Mouse (Mus musculus) adrenal gland, postnatal 36 days (tissue): ENCODE results near the gene Khsrp. TPM values are rescaled to one million over a fixed set of nuclear protein-coding genes. Genes with fewer than 3 reads are reported as not detected.

Experiments
- DNase-seq, 2 experiments: peaks; one replicate each; pipeline ENCODE4 v3.0.0; 2021; ENCODE audit warnings: mixed read lengths in 1 of 2
- total RNA-seq, 2 experiments: library from RNA; stranded (reverse); gene quantifications; 2 replicates each; pipeline ENCODE4 v1.2.3; 2021

Khsrp gene
- total RNA-seq, 2 experiments from 2014 or later: 97.1 to 97.2 TPM

DNA sequence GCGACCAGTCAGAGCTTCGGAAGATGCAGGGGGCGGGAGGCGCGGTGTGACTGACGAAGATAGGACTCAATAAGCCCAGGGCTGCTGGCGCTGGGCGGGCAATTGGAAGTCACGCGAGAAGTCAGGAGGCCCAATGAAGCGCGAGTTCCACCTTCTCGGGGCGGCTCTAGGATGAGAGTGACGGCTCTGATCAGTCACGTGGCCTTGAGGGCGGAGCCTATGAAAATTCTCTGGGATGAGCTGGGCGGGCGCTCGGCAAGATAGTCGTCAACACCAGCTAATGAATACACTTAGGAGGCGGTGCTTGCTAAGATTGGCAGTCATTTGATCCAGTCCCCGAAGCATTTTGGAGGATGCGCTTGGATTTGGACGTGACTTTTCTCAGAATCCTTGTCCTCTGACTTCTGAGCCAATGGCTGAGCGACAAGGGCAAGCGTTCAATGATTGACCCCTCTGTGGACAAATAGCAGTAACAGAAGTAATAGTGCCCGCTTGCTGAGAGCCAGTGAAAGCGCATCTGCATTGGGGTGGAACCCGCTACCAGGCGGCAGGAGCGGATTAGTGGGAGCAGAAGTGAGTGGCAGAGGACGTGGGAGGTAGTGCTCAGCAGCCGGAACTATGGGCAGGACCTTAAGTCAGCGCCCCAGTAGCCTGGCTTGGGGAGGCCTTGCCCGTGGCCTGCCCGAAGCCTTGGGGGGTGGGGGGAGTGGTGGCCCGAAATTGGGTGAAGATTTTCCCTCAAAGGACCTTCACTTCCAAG, 519 bp upstream of the Khsrp start:
- peak; percentile 98 to 99 for DNase-seq

DNA sequence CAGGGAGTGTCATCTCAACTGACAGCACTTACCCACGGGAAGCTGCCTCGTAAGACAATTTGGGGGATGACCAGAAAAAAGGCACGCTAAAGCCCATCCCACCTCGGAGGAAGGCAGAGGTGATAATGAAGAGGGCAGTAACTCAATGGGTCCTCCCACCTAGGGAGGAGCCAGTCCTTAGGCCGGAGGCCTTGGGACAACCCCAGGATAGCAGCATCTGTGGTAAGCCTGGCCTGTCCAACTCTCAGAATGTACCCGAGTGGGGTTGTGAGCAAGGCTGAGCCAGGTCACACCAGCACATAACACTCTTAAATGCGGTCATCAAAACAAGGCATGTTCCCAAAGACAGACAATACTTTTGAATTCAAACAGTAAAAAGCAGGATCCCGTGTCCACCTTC, 1.6 kb downstream of the Khsrp start:
- DNase-seq: peak; percentile 49 to 58

DNA sequence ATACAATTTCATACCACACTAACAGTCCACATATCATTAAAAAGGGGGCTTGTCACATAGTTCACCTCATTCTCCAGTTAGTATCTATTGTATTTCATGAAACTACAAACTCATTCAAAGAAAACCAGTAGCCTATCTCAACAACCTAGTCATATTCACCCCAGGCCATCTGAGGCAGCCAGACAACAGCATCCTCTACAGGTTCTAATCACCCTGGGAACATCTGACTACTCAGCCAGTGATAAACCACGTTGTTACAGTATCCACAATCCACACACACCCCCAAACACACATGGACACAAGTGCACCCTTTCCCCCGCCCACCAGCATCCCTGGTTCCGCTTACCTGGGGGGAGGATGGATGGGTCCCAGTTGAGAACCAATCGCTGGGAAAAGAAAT, 3.9 kb downstream of the Khsrp start:
- no peak for DNase-seq

- DNase-seq: no peak
These were observed 10.4 kb downstream of the Khsrp start for GRCm38 (mm10) chr17:57020960-57021359.

- no peak for DNase-seq
These were observed 11.6 kb downstream of the Khsrp start for GRCm38 (mm10) chr17:57019693-57020092.

DNA sequence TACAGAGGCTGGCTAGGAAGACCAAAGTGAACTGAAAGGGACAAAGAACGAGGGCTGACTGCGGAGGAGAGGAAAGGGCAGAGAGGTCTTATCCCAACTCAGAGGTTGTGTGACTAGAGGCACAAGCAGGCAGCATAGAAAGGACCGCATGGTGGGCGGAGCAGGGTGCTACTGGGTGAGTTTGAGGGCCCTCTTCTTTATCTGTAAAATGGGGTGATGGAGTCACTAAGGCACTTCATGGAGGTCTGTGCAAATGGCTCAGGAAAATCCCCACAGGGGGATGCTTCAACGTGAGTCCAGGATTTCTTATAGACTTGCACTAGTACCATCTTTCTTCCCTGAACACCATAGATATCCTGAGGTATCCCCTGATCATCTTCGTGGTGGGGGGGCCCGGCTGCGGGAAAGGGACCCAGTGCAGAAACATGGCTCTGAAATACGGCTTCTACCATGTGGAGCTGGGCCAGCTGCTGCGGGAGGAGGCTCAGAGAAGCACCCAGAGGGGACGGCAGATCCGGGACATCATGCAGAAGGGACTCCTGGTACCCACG, 19.0 kb downstream of the Khsrp start:
- no peak for DNase-seq

DNA sequence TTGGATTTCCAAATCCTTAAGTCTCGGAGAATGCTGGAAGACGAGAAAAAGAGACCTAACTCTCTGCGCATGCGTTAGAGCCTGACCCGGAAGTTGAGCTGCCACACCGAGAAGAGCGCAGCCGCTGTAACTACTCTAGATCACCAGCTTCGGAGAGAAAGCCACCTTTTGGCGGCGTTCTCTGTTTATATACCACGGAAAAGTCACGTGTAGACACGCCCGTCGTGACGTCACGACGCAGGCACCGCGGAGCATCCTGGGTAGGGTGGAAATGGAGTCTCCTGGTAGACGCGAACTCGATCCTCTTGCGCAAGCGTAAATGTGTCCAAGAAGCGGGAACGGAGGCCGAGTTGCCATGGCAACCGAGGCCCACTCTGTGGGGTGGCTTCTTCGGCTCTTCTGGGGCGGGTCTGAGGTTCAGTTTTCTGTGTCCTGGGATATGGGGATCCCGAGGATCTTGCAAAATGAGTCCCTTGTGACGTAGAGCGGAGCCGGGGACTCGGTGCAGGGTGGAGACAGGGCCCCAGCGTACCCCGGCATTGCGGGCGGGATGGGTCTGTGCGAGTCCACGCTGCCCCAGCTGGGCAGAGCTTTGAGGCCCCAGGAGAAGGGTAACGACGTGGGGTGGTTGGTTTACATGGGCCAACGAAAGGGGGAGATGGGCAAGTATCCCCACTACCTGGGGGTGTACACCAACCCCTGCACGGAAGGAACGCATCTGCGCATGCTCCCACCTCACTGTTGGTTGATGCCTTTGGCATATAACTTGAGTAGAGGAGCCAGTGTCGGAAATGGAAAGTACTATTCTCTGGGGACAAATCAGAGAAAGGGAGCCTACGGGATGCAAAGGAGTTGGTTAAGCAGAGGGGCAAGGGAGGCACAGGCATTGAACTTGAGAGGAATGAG, 19.8 kb downstream of the Khsrp start, which contains the start of the genes Gtf2f1 and Gm17949:
Gtf2f1 (minus strand) TSS at position 53 of the 906 bp plus-strand sequence.
Gm17949 (plus strand) TSS at position 234 of the 906 bp plus-strand sequence.
- peak; percentile 90 to 91 for DNase-seq

GRCm38 (mm10) chr17:57010911-57011235, 20.4 kb downstream of the Khsrp start:
- no peak for DNase-seq

GRCm38 (mm10) chr17:57007137-57007905, 24.0 kb downstream of the Khsrp start:
- no peak for DNase-seq

- no peak for DNase-seq
These were observed 27.3 kb downstream of the Khsrp start for GRCm38 (mm10) chr17:57003994-57004393.

GRCm38 (mm10) chr17:57001228-57001627, 30.1 kb downstream of the Khsrp start:
- peak in 1 of 2 experiments; percentile 29 for DNase-seq

DNA sequence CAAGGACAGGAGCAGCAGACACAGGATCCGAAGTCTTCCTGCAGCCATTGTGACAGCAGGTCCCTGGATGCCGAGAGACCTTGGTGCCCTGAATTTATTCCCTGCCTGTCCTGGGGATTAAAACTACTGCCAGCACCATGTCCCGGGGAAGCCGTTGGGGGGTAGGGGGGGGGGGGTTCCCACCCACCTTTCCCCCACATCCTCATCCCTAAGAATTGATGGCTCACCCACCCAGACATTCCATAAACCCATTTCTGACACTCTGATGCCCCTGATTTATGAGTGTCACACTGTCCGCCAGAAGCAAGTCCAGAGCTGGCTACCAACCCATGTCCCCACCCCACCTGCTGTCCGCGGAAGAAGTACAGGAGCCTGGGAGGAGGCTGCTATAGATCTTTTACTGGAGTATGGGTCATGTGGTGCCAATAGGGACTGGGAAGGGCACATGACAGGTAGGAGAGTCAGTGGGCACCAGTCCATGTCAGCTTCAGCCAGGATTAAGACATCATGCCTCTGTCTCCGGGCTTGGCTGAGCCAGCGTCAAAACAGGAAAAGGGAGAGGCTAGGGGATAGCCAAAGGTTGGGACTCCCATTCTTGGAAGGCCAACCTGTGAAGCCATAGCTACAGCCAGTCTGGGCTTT, 31.2 kb downstream of the Khsrp start, which contains the start of gene Pspn:
Pspn (minus strand) TSS at position 51 of the 642 bp plus-strand sequence.
- peak; percentile 30 to 42 for DNase-seq

DNA sequence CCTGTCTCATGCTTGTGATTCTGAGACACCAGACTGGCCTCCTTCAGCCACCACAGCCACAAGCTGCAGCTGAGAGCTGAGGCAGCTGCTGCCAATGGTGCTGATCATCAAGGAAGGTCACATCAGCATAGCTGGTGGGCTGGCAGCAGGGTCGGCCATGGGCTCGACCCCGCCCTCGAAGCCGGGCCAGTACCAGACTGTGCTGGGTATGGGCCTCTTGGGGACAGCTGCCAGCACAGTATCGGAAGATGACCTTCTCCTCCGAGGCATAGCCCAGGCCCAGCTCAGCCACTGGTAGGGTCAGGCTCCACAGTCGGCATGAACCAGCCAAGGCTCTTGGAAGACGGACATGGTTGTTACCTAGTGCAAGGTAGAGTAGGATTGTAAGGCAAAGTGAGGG, 31.9 kb downstream of the Khsrp start:
- peak; percentile 63 to 66 for DNase-seq

DNA sequence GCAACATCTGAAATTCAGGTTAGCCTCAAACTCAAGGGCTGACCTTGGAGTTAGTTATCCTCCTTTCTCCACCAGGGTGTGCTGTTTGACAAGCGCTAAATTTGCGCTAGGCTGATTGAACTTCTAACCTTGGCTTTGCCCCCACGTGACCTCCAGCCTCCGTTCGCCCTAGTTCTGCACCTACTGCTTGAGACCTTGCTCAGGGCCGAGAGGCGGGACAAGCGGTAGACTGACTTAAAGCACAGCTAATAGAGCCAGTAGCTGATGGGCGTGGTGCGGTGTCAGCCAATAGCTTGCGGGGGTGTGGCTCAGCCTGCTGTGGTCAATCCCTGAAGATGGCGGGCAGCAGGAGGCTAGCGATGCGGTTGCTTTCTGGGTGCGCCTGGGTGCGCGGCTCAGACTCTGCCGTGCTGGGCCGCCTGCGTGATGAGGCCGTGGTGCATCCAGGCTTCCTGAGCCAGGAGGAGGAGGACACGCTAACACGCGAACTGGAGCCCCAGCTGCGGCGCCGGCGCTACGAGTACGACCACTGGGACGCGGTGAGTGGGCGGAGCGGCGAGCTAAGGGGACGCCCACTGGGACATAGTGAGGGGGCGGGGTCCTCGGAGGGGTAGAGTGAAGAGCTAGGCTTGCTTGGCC, 34.2 kb downstream of the Khsrp start, which contains the start of gene Alkbh7:
Alkbh7 (plus strand) TSS at position 311 of the 639 bp plus-strand sequence.
- peak; percentile 97 to 98 for DNase-seq

DNA sequence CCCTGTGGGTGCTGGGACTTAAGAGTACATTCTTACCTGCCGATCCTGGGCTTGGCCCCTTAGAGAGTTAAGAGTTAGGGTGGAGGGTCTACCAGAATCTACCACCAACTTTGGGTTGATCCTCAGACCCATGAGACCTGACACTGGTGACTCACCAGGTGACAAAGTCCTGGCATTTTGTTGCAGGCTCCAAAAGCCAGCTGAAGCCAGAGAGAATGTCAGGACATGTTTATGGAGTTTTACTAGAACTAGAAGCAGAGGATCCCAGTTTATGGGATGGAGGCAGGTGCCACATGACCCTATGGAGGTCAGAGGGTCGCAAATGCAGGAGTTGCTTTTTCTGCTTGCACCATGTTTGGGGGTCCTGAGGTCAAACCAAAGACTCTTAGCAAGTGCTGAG, 34.8 kb downstream of the Khsrp start:
- peak in 1 of 2 experiments; percentile 48 for DNase-seq

DNA sequence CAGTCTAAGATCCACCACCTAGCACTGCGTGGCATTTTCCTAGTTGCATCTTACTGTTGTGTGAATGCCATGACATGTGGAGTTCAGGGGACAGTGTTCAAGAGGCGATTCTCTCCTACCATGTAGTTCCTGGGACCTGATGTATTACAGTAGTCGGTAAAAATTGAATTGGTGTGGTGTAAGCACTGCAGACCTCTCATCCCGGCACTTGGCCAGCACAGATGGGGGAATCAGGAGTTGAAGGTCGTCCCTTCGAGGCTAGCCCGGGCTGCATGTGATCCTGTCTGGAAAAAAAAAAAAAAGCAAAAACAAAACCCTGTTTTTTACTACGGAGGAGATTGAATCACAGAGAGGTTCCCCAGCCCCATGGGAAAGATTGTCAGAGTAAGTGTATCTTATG, 36.3 kb downstream of the Khsrp start:
- DNase-seq: peak; percentile 63 to 64

GRCm38 (mm10) chr17:56990966-56991365, 40.4 kb downstream of the Khsrp start:
- DNase-seq: no peak

- DNase-seq: peak; percentile 95 to 96
These were observed 41.1 kb downstream of the Khsrp start, which contains the start of gene Clpp for GRCm38 (mm10) chr17:56990115-56990746. TSS of gene Clpp (plus strand) at chr17:56990305.

DNA sequence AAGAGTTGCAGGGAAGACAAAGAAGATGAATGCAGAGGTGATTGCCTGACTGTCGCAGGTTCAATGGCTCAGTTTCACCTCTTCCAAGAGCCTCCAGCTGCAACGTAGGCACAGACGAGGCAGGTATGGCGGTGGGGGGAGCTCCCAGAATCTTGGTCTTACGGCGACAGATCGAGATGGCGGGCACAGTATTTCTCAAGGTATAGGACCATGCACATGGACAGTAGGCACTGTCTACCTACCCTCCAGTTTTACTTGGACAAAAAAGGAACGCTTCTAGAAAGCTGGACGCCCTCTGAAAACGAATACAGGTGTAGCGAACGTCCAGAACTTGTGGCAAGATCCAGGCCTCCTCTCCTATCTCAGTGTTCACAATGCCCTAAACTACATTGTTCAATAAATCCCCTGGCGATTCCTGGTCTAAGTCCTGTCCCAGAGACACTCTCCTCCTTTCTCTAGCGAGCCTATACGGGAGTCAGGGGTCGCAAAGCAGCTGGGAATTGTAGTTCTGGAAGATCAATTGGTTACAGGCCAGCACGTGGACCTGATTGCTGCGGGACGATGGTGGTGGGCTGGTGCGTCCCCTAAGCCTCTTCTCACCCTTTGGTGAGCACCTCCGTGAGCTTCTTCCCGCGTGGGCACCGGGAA, 41.7 kb downstream of the Khsrp start:
- DNase-seq: peak; percentile 77 to 81
